ENCODE assay signal across 14 mouse cellular contexts in the genomic region with DNA sequence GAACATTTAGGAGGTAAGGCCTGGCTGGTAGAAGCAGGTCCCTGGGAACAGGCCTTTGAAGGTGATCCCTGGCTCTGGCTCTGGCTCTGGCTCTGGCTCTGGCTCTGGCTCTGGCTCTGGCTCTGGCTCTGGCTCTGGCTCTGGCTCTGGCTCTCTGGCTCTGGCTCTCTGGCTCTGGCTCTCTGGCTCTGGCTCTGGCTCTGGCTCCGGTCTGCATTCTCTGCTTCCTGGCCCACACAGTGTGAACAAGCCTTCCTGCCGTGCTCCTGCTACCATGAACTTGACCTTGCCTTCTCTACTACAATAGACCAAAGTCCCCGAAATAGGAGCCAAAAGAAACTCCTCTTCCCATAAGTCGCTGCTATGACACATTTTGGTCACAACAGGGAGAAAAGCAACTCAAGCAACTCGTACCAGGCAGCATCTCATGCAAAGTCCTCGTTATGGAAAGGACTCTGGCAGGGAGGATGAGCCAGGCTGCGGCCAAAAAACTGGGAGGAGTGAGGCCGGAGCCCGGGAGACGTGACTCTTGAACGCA.
A peak's percentile ranks its signal among the peaks of the same experiment; 100 is the strongest.
DNase-seq lines count a peak whose midpoint lies in the region; TF ChIP-seq lines count a peak whose summit lies in the region.
"Had no signal": no experiment of that assay in that cellular context is flagged by ENCODE, and none has a peak within 500 bp of the region (broad histone marks: within the 10 kb centered on the region; RNA-seq: fewer than 3 reads in every experiment).

No protein-coding gene starts in this region.

- H3K27ac ChIP-seq in kidney, adult 2 months (ENCODE audit: insufficient read depth, low read depth, low read length) = no peak overlapping the region
- H3K27ac ChIP-seq in gastrocnemius, adult 2 months = peak overlapping the region; percentile 46; the same call in 1 of the 2 replicates
- H3K27ac ChIP-seq in left cerebral cortex, adult 2 months = no peak overlapping the region
- H3K27ac ChIP-seq: embryonic facial prominence, embryonic 15.5 days; hindbrain, embryonic 12.5 days; stomach, postnatal 0 days had no signal

- intact Hi-C loops in gastrocnemius, adult 2 months (cut with DNase I) = no loop called here
- intact Hi-C loops in heart, postnatal 25 days (cut with DNase I) = no loop called here
- intact Hi-C loops in left cerebral cortex, adult 2 months (cut with DNase I) = no loop called here

- no peaks in the 10 kb centered on the region for H3K36me3 ChIP-seq in kidney, adult 2 months (ENCODE audit: control insufficient read depth, insufficient read depth, low read length)
- H3K36me3 ChIP-seq: embryonic facial prominence, embryonic 15.5 days; hindbrain, embryonic 12.5 days had no signal

- H3K4me3 ChIP-seq in kidney, adult 2 months (ENCODE audit: insufficient read depth, low read depth, low read length) = no peak overlapping the region
- no peak overlapping the region for H3K4me3 ChIP-seq in gastrocnemius, adult 2 months
- H3K4me3 ChIP-seq in left cerebral cortex, adult 2 months = no peak overlapping the region
- H3K4me3 ChIP-seq: embryonic facial prominence, embryonic 15.5 days; hindbrain, embryonic 12.5 days; layer of hippocampus, adult 2 months; megakaryocyte, embryonic 14.5 days had no signal

- TF ChIP-seq POLR2A in kidney, adult 2 months (IDR thresholded peaks at IDR 0.05; ENCODE audit: low read depth, low read length) = no peak

- peak; percentile 7 to 14 for DNase-seq in cerebellum, adult 18-20 months
- DNase-seq in cerebellum, postnatal 4 days (ENCODE audit: low spot score in 2 of 2) = no peak
- DNase-seq in kidney, adult 2 months = peak; percentile 12
- DNase-seq in kidney, adult 18-20 months = no peak
- DNase-seq in gastrocnemius, adult 2 months = peak; percentile 65
- peak; percentile 44 for DNase-seq in heart, postnatal 25 days (ENCODE audit: low spot score)
- DNase-seq in left cerebral cortex, adult 2 months (ENCODE audit: extremely low spot score in 1 of 2, low spot score in 2 of 2) = no peak
- DNase-seq in thymus, postnatal 25 days = no peak
- DNase-seq: kidney, adult 11 months had no signal

- no peak for TF ChIP-seq CTCF in kidney, adult 2 months (conservative IDR thresholded peaks at IDR 0.05; ENCODE audit: insufficient read depth, insufficient read length, low read depth, low read length)
- no peak for TF ChIP-seq CTCF in gastrocnemius, adult 2 months (IDR thresholded peaks at IDR 0.05)
- no peak for TF ChIP-seq CTCF in left cerebral cortex, adult 2 months (IDR thresholded peaks at IDR 0.05)

- no peaks in the 10 kb centered on the region for H3K4me1 ChIP-seq in kidney, adult 2 months (ENCODE audit: control insufficient read depth, insufficient read depth, low read length)
- H3K4me1 ChIP-seq: embryonic facial prominence, embryonic 15.5 days; hindbrain, embryonic 12.5 days had no signal

- 83% methylated on average over 11 of the region's 11 CpGs for WGBS in kidney, adult 2 months

- H3K27me3 ChIP-seq in kidney, adult 2 months (replicated peaks; ENCODE audit: control insufficient read depth, insufficient read depth, low read length) = no peaks in the 10 kb centered on the region
- H3K27me3 ChIP-seq: embryonic facial prominence, embryonic 15.5 days; hindbrain, embryonic 12.5 days had no signal

Comparison
In these comparisons a context has a peak if more than half of its experiments do, and no peak if none do; other contexts are left out.
1. DNase-seq: peak in cerebellum, adult 18-20 months (2 of 2), kidney, adult 2 months (single experiment), gastrocnemius, adult 2 months (single experiment) and heart, postnatal 25 days (single experiment); none in cerebellum, postnatal 4 days (0 of 2), kidney, adult 18-20 months (single experiment), left cerebral cortex, adult 2 months (0 of 2) and thymus, postnatal 25 days (single experiment).